10 mouse cellular contexts compared by ENCODE assay signal in the genomic region with DNA sequence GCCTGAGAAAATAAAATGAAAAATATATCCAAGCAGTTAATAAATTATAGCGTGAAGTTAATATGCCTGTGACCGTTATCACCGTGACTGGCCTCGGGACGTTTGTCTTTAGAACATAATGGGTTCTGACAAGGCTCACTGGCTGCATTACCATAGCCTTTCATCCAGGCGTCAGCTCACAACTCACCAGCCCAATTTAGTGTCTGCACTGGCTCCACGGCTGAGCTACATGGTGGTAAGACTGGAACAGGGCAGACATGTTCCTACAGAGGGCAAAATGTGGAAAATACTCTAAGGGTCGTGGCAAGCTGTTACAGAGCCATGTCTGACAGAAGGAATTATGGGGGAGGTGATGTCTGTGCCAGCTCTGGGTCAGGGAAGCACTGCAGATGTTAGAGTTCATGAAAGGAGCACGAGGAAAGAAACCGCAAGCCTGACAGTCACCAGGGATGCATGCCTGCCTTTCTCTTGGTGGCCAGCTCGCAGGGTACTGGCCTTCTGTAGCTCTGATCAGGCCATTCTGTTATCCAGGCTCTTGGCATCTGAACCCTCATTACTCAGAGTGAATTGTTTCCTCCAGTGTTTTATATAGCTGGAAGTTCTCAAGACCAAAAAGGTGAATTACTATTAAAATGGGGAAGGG. TPM values are rescaled to one million over a fixed set of nuclear protein-coding genes. Genes with fewer than 3 reads are reported as not detected.
DNase-seq lines count a peak whose midpoint lies in the region; ATAC-seq lines count a peak whose summit lies in the region.
"Had no signal": no experiment of that assay in that cellular context is flagged by ENCODE, and none has a peak within 500 bp of the region (broad histone marks: within the 10 kb centered on the region; RNA-seq: fewer than 3 reads in every experiment).

No protein-coding gene starts in this region.

- ATAC-seq in hindbrain, embryonic 14.5 days (ENCODE audit: low FRiP score), result no peak; the same call in 1 of the 2 replicates
- ATAC-seq in limb, embryonic 11.5 days (ENCODE audit: insufficient number of reproducible peaks, low FRiP score, low TSS enrichment, low read depth), result no peak
- peak; percentile 75 for ATAC-seq in neural tube, embryonic 13.5 days (ENCODE audit: low read depth)
- ATAC-seq in megakaryocyte-erythroid progenitor cell, adult 5-6 weeks (replicated peaks; ENCODE audit: low FRiP score, low TSS enrichment, poor library complexity, severe bottlenecking), result no peak
- ATAC-seq: forebrain, postnatal 0 days; liver, postnatal 0 days had no signal

- 12% methylated on average over 11 of the region's 11 CpGs for WGBS in hindbrain, embryonic 14.5 days
- WGBS in limb, embryonic 11.5 days, result 39% methylated on average over 11 of the region's 11 CpGs
- WGBS in neural tube, embryonic 13.5 days, result 14% methylated on average over 11 of the region's 11 CpGs

- 0 out of 2 replicates have a peak overlapping the region, but pooled peaks have one; percentile 16 for H3K9ac ChIP-seq in hindbrain, embryonic 14.5 days
- H3K9ac ChIP-seq in limb, embryonic 11.5 days (ENCODE audit: low read length), result no peak overlapping the region
- no peak overlapping the region for H3K9ac ChIP-seq in neural tube, embryonic 13.5 days
- H3K9ac ChIP-seq: forebrain, postnatal 0 days; liver, postnatal 0 days had no signal

- H3K27ac ChIP-seq in hindbrain, embryonic 14.5 days, result peak overlapping the region; percentile 57; the same call in 1 of the 2 replicates
- no peak overlapping the region for H3K27ac ChIP-seq in limb, embryonic 11.5 days (replicated peaks; ENCODE audit: low read depth, low read length)
- H3K27ac ChIP-seq in neural tube, embryonic 13.5 days (replicated peaks), result peak overlapping the region; percentile 54; the same call in 1 of the 2 replicates

- H3K36me3 ChIP-seq in hindbrain, embryonic 14.5 days (replicated peaks; ENCODE audit: control insufficient read depth, insufficient read depth), result no peaks in the 10 kb centered on the region
- no peaks in the 10 kb centered on the region for H3K36me3 ChIP-seq in limb, embryonic 11.5 days (ENCODE audit: control insufficient read depth, insufficient read depth, low read length)
- no peaks in the 10 kb centered on the region for H3K36me3 ChIP-seq in neural tube, embryonic 13.5 days

- no peak overlapping the region for H3K4me3 ChIP-seq in hindbrain, embryonic 14.5 days (replicated peaks; ENCODE audit: low read length)
- no peak overlapping the region for H3K4me3 ChIP-seq in limb, embryonic 11.5 days (ENCODE audit: low read depth, low read length)
- H3K4me3 ChIP-seq in neural tube, embryonic 13.5 days, result no peak overlapping the region

- peak; percentile 70 for DNase-seq in embryo, embryonic 10.5 days (ENCODE audit: low spot score)
- no peak for DNase-seq in hindbrain, embryonic 14.5 days (ENCODE audit: low spot score)
- DNase-seq in limb, embryonic 11.5 days (ENCODE audit: low spot score), result peak; percentile 23
- DNase-seq in spleen, adult 18-20 months, result no peak
- DNase-seq in ovary, adult 18-20 months (ENCODE audit: low spot score), result no peak
- DNase-seq: forebrain, postnatal 0 days; liver, postnatal 0 days; right cerebral cortex, postnatal 4 days had no signal

- peak overlapping the region; percentile 17; the same call in 1 of the 2 replicates for H3K4me2 ChIP-seq in hindbrain, embryonic 14.5 days (replicated peaks)
- no peak overlapping the region for H3K4me2 ChIP-seq in limb, embryonic 11.5 days (ENCODE audit: low read depth, severe bottlenecking)
- H3K4me2 ChIP-seq in neural tube, embryonic 13.5 days, result peak overlapping the region; percentile 25

- peaks cover 6% of the 10 kb centered on the region for H3K4me1 ChIP-seq in hindbrain, embryonic 14.5 days (replicated peaks; ENCODE audit: control insufficient read depth, insufficient read depth, low read length)
- 0 out of 2 replicates have a peak, but pooled peaks cover 2% of the 10 kb centered on the region for H3K4me1 ChIP-seq in limb, embryonic 11.5 days (ENCODE audit: control insufficient read depth, insufficient read depth, low read length)
- peaks cover 11% of the 10 kb centered on the region for H3K4me1 ChIP-seq in neural tube, embryonic 13.5 days (replicated peaks)

- H3K9me3 ChIP-seq in hindbrain, embryonic 14.5 days (ENCODE audit: control insufficient read depth, low read length), result no peaks in the 10 kb centered on the region
- H3K9me3 ChIP-seq in limb, embryonic 11.5 days (ENCODE audit: control insufficient read depth, low read length), result no peaks in the 10 kb centered on the region
- no peaks in the 10 kb centered on the region for H3K9me3 ChIP-seq in neural tube, embryonic 13.5 days

- no peaks in the 10 kb centered on the region for H3K27me3 ChIP-seq in hindbrain, embryonic 14.5 days (ENCODE audit: control insufficient read depth, insufficient read depth, low read length)
- H3K27me3 ChIP-seq in limb, embryonic 11.5 days (ENCODE audit: control insufficient read depth, insufficient read depth, low read length), result no peaks in the 10 kb centered on the region
- no peaks in the 10 kb centered on the region for H3K27me3 ChIP-seq in neural tube, embryonic 13.5 days

RNA-seq across cellular contexts. Expression of a gene that starts 42.9 kb away (rescaled TPM):
- 0.27 and 0.60 TPM in 2 replicates for polyA plus RNA-seq in hindbrain, embryonic 14.5 days (2014; fragmentation: Nextera tagmentation; extraction: Ambion mirVana)
- polyA plus RNA-seq in limb, embryonic 11.5 days (2014; fragmentation: Nextera tagmentation; extraction: Ambion mirVana), result 0.15 and 0.30 TPM in 2 replicates
- 0.33 and 0.77 TPM in 2 replicates for polyA plus RNA-seq in neural tube, embryonic 13.5 days (2015; fragmentation: Nextera tagmentation; extraction: Ambion mirVana)
- total RNA-seq in megakaryocyte-erythroid progenitor cell, adult 5-6 weeks (2014; fragmentation: Nextera tagmentation), result 0.07 and 0.68 TPM in 2 replicates
- 0.66 and 0.69 TPM in 2 replicates for total RNA-seq in megakaryocyte-erythroid progenitor cell, adult 5-6 weeks (2017)

Comparison
In these comparisons a context has a peak if more than half of its experiments do, and no peak if none do; other contexts are left out.
1. DNase-seq: peak in embryo, embryonic 10.5 days (single experiment) and limb, embryonic 11.5 days (single experiment); none in hindbrain, embryonic 14.5 days (single experiment), spleen, adult 18-20 months (0 of 2) and ovary, adult 18-20 months (single experiment).